Mouse (Mus musculus) olfactory bulb, adult 2 months (tissue): ENCODE results near the gene Prkaa1.

ENCODE experiments used
- CTCF ChIP-seq: fragments of 200-500 bp; IDR thresholded peaks from 2 replicates; pipeline ENCODE4 v1.5.1; 2012; ENCODE audit warnings: low read depth, mild to moderate bottlenecking, low read length, moderate library complexity; ENCODE audit not compliant: insufficient read depth
- POLR2A ChIP-seq: fragments of 200-500 bp; IDR thresholded peaks from 2 replicates; pipeline ENCODE4 v1.6.1; 2012; ENCODE audit warnings: mild to moderate bottlenecking, low read depth, low read length, moderate library complexity; ENCODE audit not compliant: insufficient read depth

DNA sequence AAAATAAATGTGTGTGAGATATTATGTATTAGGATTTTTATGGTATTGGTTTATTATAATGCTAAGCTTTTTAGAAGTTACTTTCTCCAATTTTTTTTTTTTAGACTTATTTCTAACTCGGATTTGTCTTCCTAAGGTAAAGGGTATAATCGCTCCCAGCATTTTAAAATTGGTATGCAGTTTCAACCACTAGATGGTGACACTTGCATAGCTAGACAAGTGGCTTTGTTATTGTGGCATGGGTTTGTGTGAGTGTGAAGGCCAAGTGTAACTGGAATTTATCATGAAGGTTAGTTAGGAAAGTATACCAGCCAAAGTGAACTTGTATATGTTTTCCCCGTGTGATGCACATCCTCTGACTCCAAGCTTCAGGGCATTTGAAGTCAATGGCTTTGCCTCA is 50.2 kb downstream of the Prkaa1 start:
- TF ChIP-seq CTCF (no peak), POLR2A (no peak)
